8 mouse cellular contexts compared by ENCODE assay signal in genomic region chr2:154427853-154428360, GRCm38 (mm10). TPM values are rescaled to one million over a fixed set of nuclear protein-coding genes. Genes with fewer than 3 reads are reported as not detected.
DNase-seq lines count a peak whose midpoint lies in the region; ATAC-seq and TF ChIP-seq lines count a peak whose summit lies in the region.

No protein-coding gene starts in this region.

- no peaks in the 10 kb centered on the region for H3K27me3 ChIP-seq in E14TG2a.4 (ENCODE audit: insufficient read depth, low read length)
- H3K27me3 ChIP-seq in hindbrain, embryonic 13.5 days, result 0 out of 2 replicates have a peak, but pooled peaks cover 2% of the 10 kb centered on the region
- no peaks in the 10 kb centered on the region for H3K27me3 ChIP-seq in limb, embryonic 15.5 days
- no peaks in the 10 kb centered on the region for H3K27me3 ChIP-seq in neural tube, embryonic 13.5 days

- ATAC-seq in hindbrain, embryonic 13.5 days (ENCODE audit: low FRiP score), result peak; percentile 25; the same call in 1 of the 2 replicates
- ATAC-seq in limb, embryonic 15.5 days (ENCODE audit: insufficient number of reproducible peaks, low FRiP score, low TSS enrichment, low read depth), result 0 out of 2 replicates have a peak, but pooled peaks have one; percentile 35
- ATAC-seq in neural tube, embryonic 13.5 days (ENCODE audit: low read depth), result peak; percentile 29

- H3K27ac ChIP-seq in hindbrain, embryonic 13.5 days, result peak overlapping the region; percentile 93
- H3K27ac ChIP-seq in limb, embryonic 15.5 days, result peak overlapping the region; percentile 14; the same call in 1 of the 2 replicates
- H3K27ac ChIP-seq in neural tube, embryonic 13.5 days (replicated peaks), result peak overlapping the region; percentile 91

- no peaks in the 10 kb centered on the region for H3K9me3 ChIP-seq in E14TG2a.4 (ENCODE audit: low read length)
- no peaks in the 10 kb centered on the region for H3K9me3 ChIP-seq in hindbrain, embryonic 13.5 days
- no peaks in the 10 kb centered on the region for H3K9me3 ChIP-seq in limb, embryonic 15.5 days
- H3K9me3 ChIP-seq in neural tube, embryonic 13.5 days, result 0 out of 2 replicates have a peak, but pooled peaks cover 4% of the 10 kb centered on the region

- peak overlapping the region; percentile 35; the same call in 1 of the 2 replicates for H3K9ac ChIP-seq in hindbrain, embryonic 13.5 days
- H3K9ac ChIP-seq in limb, embryonic 15.5 days, result no peak overlapping the region
- H3K9ac ChIP-seq in neural tube, embryonic 13.5 days, result peak overlapping the region; percentile 27

- peak; percentile 48 for DNase-seq in adrenal gland, postnatal 10 days
- DNase-seq in adrenal gland, adult 8-10 months, result no peak
- DNase-seq in cerebellum, adult 9-10 months, result no peak
- DNase-seq in gastrocnemius, postnatal 36 days, result no peak

- 14% methylated on average over 17 of the region's 17 CpGs for WGBS in hindbrain, embryonic 13.5 days
- 9% methylated on average over 17 of the region's 17 CpGs for WGBS in limb, embryonic 15.5 days
- WGBS in neural tube, embryonic 13.5 days, result 12% methylated on average over 17 of the region's 17 CpGs

- peaks cover 73% of the 10 kb centered on the region for H3K4me1 ChIP-seq in E14TG2a.4 (replicated peaks; ENCODE audit: low read depth, low read length)
- H3K4me1 ChIP-seq in hindbrain, embryonic 13.5 days (replicated peaks), result peaks cover 21% of the 10 kb centered on the region
- H3K4me1 ChIP-seq in limb, embryonic 15.5 days, result peaks cover 15% of the 10 kb centered on the region
- H3K4me1 ChIP-seq in neural tube, embryonic 13.5 days (replicated peaks), result peaks cover 27% of the 10 kb centered on the region

- 0 out of 2 replicates have a peak, but pooled peaks cover 2% of the 10 kb centered on the region for H3K36me3 ChIP-seq in E14TG2a.4 (ENCODE audit: insufficient read depth, low read length)
- no peaks in the 10 kb centered on the region for H3K36me3 ChIP-seq in hindbrain, embryonic 13.5 days
- H3K36me3 ChIP-seq in limb, embryonic 15.5 days, result no peaks in the 10 kb centered on the region
- no peaks in the 10 kb centered on the region for H3K36me3 ChIP-seq in neural tube, embryonic 13.5 days

- H3K4me3 ChIP-seq in E14TG2a.4 (replicated peaks; ENCODE audit: low read length), result peak overlapping the region; percentile 76
- peak overlapping the region; percentile 3; the same call in 1 of the 2 replicates for H3K4me3 ChIP-seq in hindbrain, embryonic 13.5 days
- H3K4me3 ChIP-seq in limb, embryonic 15.5 days, result peak overlapping the region; percentile 10; the same call in 1 of the 2 replicates
- H3K4me3 ChIP-seq in neural tube, embryonic 13.5 days, result no peak overlapping the region

- TF ChIP-seq CTCF in E14TG2a.4 (conservative IDR thresholded peaks at IDR 0.05; ENCODE audit: low read length), result no peak

- H3K4me2 ChIP-seq in hindbrain, embryonic 13.5 days, result peak overlapping the region; percentile 38
- peak overlapping the region; percentile 31 for H3K4me2 ChIP-seq in limb, embryonic 15.5 days
- H3K4me2 ChIP-seq in neural tube, embryonic 13.5 days, result peak overlapping the region; percentile 31

- intact Hi-C loops in gastrocnemius, postnatal 36 days (cut with DNase I), result no loop called here

RNA-seq across cellular contexts. Expression of gene Cbfa2t2, which starts 8.4 kb away (rescaled TPM):
- total RNA-seq in adrenal gland, postnatal 10 days (2021), result 10 to 100 TPM; 23.9 to 35.6 TPM
- total RNA-seq in adrenal gland, adult 8-10 months (2022), result 10 to 100 TPM; 34.0 to 55.4 (median 43.4) TPM
- polyA plus RNA-seq in hindbrain, embryonic 13.5 days (2015; fragmentation: Nextera tagmentation; extraction: Ambion mirVana), result 56.1 and 58.7 TPM in 2 replicates
- polyA plus RNA-seq in limb, embryonic 15.5 days (2015; fragmentation: Nextera tagmentation; extraction: Ambion mirVana), result 37.7 and 41.3 TPM in 2 replicates
- polyA plus RNA-seq in neural tube, embryonic 13.5 days (2015; fragmentation: Nextera tagmentation; extraction: Ambion mirVana), result 49.4 and 50.8 TPM in 2 replicates
- total RNA-seq in gastrocnemius, postnatal 36 days (2021), result 10 to 100 TPM; 12.2 to 16.3 TPM

RNA-seq across cellular contexts. Expression of gene Snta1, which starts 20.0 kb away (rescaled TPM):
- 10 to 100 TPM; 29.0 to 31.9 TPM for total RNA-seq in adrenal gland, postnatal 10 days (2021)
- total RNA-seq in adrenal gland, adult 8-10 months (2022), result 10 to 100 TPM; 21.3 to 37.6 (median 31.5) TPM
- polyA plus RNA-seq in hindbrain, embryonic 13.5 days (2015; fragmentation: Nextera tagmentation; extraction: Ambion mirVana), result 7.4 and 7.6 TPM in 2 replicates
- 10.2 and 14.5 TPM in 2 replicates for polyA plus RNA-seq in limb, embryonic 15.5 days (2015; fragmentation: Nextera tagmentation; extraction: Ambion mirVana)
- polyA plus RNA-seq in neural tube, embryonic 13.5 days (2015; fragmentation: Nextera tagmentation; extraction: Ambion mirVana), result 6.6 and 7.7 TPM in 2 replicates
- total RNA-seq in gastrocnemius, postnatal 36 days (2021), result 100 to 1,000 TPM; 221 to 230 TPM

RNA-seq across cellular contexts. Expression of gene Cdk5rap1, which starts 55.1 kb away (rescaled TPM):
- total RNA-seq in adrenal gland, postnatal 10 days (2021), result 10 to 100 TPM; 14.4 to 19.7 TPM
- total RNA-seq in adrenal gland, adult 8-10 months (2022), result 10 to 100 TPM; 13.7 to 25.4 (median 18.6) TPM
- 16.0 and 16.1 TPM in 2 replicates for polyA plus RNA-seq in hindbrain, embryonic 13.5 days (2015; fragmentation: Nextera tagmentation; extraction: Ambion mirVana)
- 15.9 and 18.1 TPM in 2 replicates for polyA plus RNA-seq in limb, embryonic 15.5 days (2015; fragmentation: Nextera tagmentation; extraction: Ambion mirVana)
- 15.2 and 15.7 TPM in 2 replicates for polyA plus RNA-seq in neural tube, embryonic 13.5 days (2015; fragmentation: Nextera tagmentation; extraction: Ambion mirVana)
- total RNA-seq in gastrocnemius, postnatal 36 days (2021), result 10 to 100 TPM; 11.1 to 12.5 TPM

Comparison
In these comparisons a context has a peak if more than half of its experiments do, and no peak if none do; other contexts are left out.
1. H3K27ac ChIP-seq: peak in every context shown above with its lines; median percentile 93 in hindbrain, embryonic 13.5 days; 91 in neural tube, embryonic 13.5 days; 14 in limb, embryonic 15.5 days.
2. RNA of gene Snta1, which starts 20.0 kb away (total RNA-seq): 221 to 230 TPM in gastrocnemius, postnatal 36 days; 21.3 to 37.6 TPM in adrenal gland, adult 8-10 months and 29.0 to 31.9 TPM in adrenal gland, postnatal 10 days; every median in the first group is over 4 times any median in the second.
3. Peak in every context shown above with its lines, with median percentiles within 50 percentile points of each other: ATAC-seq and H3K4me2 ChIP-seq.